Mouse (Mus musculus) embryo, embryonic 11.5 days (tissue): ENCODE measurements around the gene Gm31571.
"Not testable (repeated sequence)": the region's sequence is repeated elsewhere in the genome, so short reads cannot be mapped to it uniquely, and the experiment has no call there.

Source experiments
- DNase-seq: peaks from one replicate; pipeline ENCODE4 v3.0.0-alpha.2; 2012; ENCODE audit warnings: low read depth, low spot score

The Gm31571 gene

DNA sequence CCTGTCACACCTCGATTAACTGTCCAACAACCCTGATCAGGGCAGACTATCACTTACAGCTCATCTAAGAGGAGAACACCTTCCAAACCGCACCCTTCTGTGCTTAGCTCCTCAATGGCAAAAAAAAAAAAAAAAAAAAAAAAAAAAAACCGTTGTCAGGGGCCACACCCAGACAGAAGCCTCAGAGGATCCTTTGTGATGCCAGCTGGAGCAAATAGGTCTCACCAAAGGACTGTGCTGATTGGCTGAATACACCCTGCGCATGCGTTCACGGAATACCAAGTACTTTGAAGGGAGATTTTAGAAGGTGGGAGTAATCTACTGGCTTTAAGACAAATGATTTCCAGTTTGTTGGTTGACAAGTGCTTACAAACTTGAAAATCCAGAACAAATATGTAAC, at the start of gene Gm31571:
Gm31571 (minus strand) TSS at position 101 of the 400 bp plus-strand sequence.
- DNase-seq = not testable (repeated sequence)
